Mouse (Mus musculus) lung, postnatal 0 days (tissue): ENCODE measurements around the gene Slc6a12.

Source experiments
- CTCF ChIP-seq: IDR thresholded peaks from 2 replicates; pipeline ENCODE4 v1.5.1; 2016; ENCODE audit warnings: antibody characterized with exemption, mild to moderate bottlenecking
- EP300 ChIP-seq: IDR thresholded peaks from 2 replicates; pipeline ENCODE4 v1.6.1; 2016; ENCODE audit warnings: antibody characterized with exemption, mild to moderate bottlenecking, control low read depth

- no peak for TF ChIP-seq CTCF
- TF ChIP-seq EP300, result no peak
Observed at GRCm38 (mm10) chr6:121338519-121338896, 4.4 kb upstream of the Slc6a12 start.
